Mouse (Mus musculus) spleen, adult 2 months (tissue): ENCODE measurements around the gene Iffo2. TPM values are rescaled to one million over a fixed set of nuclear protein-coding genes. Genes with fewer than 3 reads are reported as not detected.

Experiments used
- DNase-seq, 2 experiments: peaks; one replicate each; pipeline versions ENCODE4 v3.0.0 to v3.0.0-alpha.2; 2012 to 2021; ENCODE audit warnings: low spot score in 2 of 2, low read depth in 1 of 2
- H3K27ac ChIP-seq: fragments of 200-500 bp; 2 replicates; pipeline ENCODE4 v1.5.1; 2012; ENCODE audit warnings: low read length, inconsistent platforms; ENCODE audit not compliant: insufficient read depth
- H3K27me3 ChIP-seq: fragments of 200-500 bp; 2 replicates; pipeline ENCODE4 v1.6.1; 2012; ENCODE audit warnings: mild to moderate bottlenecking, moderate library complexity, low read length, inconsistent platforms; ENCODE audit not compliant: control insufficient read depth, insufficient read depth
- H3K36me3 ChIP-seq: fragments of 200-500 bp; 2 replicates; pipeline ENCODE4 v1.6.1; 2012; ENCODE audit warnings: mild to moderate bottlenecking, low read length, inconsistent platforms; ENCODE audit not compliant: control insufficient read depth, insufficient read depth
- H3K4me1 ChIP-seq: fragments of 200-500 bp; 2 replicates; pipeline ENCODE4 v1.6.1; 2011; ENCODE audit warnings: inconsistent platforms; ENCODE audit not compliant: control insufficient read depth, insufficient read depth, insufficient read length
- H3K4me3 ChIP-seq: fragments of 200-500 bp; 2 replicates; pipeline ENCODE4 v1.5.1; 2011; ENCODE audit warnings: mild to moderate bottlenecking, inconsistent platforms; ENCODE audit not compliant: insufficient read depth, insufficient read length; ENCODE audit errors: extremely low read depth
- CTCF ChIP-seq: fragments of 200-500 bp; IDR thresholded peaks from 2 replicates; pipeline ENCODE4 v1.5.1; 2011; ENCODE audit warnings: mild to moderate bottlenecking, inconsistent platforms; ENCODE audit not compliant: insufficient read depth, insufficient read length, insufficient replicate concordance; ENCODE audit errors: extremely low read depth
- POLR2A ChIP-seq: fragments of 200-500 bp; IDR thresholded peaks from 2 replicates; pipeline ENCODE4 v1.6.1; 2011; ENCODE audit warnings: low read depth, low read length, inconsistent platforms
- WGBS: fragments of 180-500 bp; shearing (Covaris S2); methylation state at CpG from one replicate; pipeline ENCODE4 v1.1.7; 2018; 5-methylcytosine and 5-hydroxymethylcytosine counted together
- polyA plus RNA-seq: library from polyadenylated mRNA; depleted of rRNA; stranded (reverse); fragments of >200 nt; gene quantifications from 2 replicates; pipeline ENCODE4 v1.2.3, GENCODE M21; 2012

The Iffo2 gene
- polyA plus RNA-seq, 1 experiment: 3.5 TPM

DNA sequence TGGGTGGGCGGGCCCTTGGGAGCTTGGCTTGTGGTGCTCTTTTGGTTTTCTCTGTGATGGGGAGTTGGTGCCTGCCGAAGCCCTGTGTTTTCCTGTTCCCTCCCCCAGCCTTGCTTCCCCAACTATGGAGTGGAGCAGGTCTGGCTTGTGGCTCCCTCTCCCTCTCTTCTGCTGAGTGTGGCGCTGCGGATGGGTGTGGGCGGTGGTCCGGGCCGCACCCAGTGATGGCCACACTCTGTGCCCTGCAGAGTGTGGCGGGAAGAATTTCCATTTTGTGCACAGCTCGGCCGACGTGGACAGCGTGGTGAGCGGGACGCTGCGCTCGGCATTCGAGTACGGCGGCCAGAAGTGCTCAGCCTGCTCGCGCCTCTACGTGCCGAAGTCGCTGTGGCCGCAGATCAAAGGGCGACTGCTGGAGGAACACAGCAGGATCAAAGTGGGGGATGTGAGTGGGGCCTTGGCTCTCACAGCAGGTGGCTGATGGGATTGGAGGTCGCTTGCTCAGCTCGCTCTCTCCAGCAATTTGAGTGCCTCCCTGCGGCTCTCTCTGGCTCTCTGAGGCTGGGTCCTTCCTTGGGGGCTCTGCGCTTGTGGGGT lies 111.6 kb downstream of the Iffo2 start:
- WGBS: 60% methylated on average over 30 of the region's 30 CpGs
- Histone ChIP-seq H3K36me3 (peaks cover 2% of the 10 kb centered on the region), H3K27ac (no peak overlapping the region), H3K4me1 (peaks cover 9% of the 10 kb centered on the region; the same call in 1 of the 2 replicates), H3K4me3 (no peak overlapping the region), H3K27me3 (no peaks in the 10 kb centered on the region)
- TF ChIP-seq POLR2A: no peak
- DNase-seq: no peak

DNA sequence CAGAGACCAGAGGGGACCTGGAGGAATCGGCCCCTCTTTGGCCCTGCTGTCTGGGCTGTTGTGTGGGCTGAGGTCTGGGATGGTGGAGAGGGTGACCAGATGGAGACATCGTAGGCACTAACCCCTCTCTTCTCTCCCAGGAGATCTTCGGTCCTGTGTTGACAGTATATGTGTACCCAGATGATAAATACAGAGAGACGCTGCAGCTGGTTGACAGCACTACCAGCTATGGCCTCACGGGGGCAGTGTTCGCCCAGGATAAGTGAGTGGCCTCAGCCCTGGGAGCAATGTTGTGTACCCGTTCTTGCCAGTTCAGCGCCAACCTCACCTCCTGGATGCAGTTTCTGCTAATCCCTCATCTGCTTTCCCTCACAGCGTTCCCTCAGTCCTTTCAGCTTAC lies 113.6 kb downstream of the Iffo2 start:
- Histone ChIP-seq H3K27ac (no peak overlapping the region), H3K27me3 (no peaks in the 10 kb centered on the region), H3K36me3 (peaks cover 10% of the 10 kb centered on the region), H3K4me1 (peaks cover 9% of the 10 kb centered on the region; the same call in 1 of the 2 replicates), H3K4me3 (no peak overlapping the region)
- TF ChIP-seq POLR2A (no peak), CTCF (peak; percentile 86; the same call in 1 of the 2 replicates)
- 14% methylated on average over 9 of the region's 9 CpGs for WGBS
- peak in 1 of 2 experiments; percentile 64 for DNase-seq

- TF ChIP-seq POLR2A (no peak), CTCF (no peak)
- H3K4me3 ChIP-seq: no peak overlapping the region
- no peaks in the 10 kb centered on the region for H3K27me3 ChIP-seq
- H3K36me3 ChIP-seq: peaks cover 10% of the 10 kb centered on the region
- 91% methylated on average over 7 of the region's 7 CpGs for WGBS
- DNase-seq: no peak
- no peaks in the 10 kb centered on the region for H3K4me1 ChIP-seq
- H3K27ac ChIP-seq: no peak overlapping the region
Observed at GRCm38 (mm10) chr4:139646916-139647315, 116.6 kb downstream of the Iffo2 start.

DNA sequence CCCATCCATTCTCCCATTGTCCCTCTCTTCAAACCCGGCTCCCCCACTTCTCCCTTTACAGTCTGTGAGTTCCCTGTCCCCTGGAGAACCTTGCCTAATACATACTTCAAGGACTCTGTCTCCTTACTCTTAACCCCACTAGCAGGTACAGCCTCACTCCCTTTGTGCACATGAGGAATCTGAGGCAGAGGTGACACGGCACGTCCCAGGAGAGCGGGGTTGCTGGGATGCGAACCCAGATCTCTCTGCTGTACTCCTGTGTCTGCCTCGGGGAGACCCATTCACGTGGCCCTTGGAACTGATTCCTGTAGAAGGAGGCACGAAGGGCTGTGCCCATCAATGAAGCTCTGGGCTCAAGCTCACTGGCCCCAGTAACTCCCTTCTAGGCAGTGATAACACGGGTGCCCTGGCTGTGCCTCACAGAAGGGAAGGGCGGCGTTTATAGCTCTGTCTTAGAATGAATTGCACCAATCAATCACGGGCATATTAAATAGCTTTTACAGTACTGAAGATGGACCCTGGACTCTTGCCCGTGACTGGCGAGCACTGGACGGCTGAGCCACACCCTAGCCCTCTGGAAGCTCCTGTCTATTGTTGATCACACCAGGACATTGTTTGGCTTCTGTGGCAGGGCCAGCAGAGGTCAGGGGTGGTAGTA lies 119.9 kb downstream of the Iffo2 start:
- no peak overlapping the region for H3K27ac ChIP-seq
- no peaks in the 10 kb centered on the region for H3K4me1 ChIP-seq
- WGBS: 80% methylated on average over 15 of the region's 15 CpGs
- peaks cover 7% of the 10 kb centered on the region for H3K36me3 ChIP-seq
- TF ChIP-seq CTCF: no peak
- no peak for TF ChIP-seq POLR2A
- no peak overlapping the region for H3K4me3 ChIP-seq
- DNase-seq: no peak
- H3K27me3 ChIP-seq: no peaks in the 10 kb centered on the region

DNA sequence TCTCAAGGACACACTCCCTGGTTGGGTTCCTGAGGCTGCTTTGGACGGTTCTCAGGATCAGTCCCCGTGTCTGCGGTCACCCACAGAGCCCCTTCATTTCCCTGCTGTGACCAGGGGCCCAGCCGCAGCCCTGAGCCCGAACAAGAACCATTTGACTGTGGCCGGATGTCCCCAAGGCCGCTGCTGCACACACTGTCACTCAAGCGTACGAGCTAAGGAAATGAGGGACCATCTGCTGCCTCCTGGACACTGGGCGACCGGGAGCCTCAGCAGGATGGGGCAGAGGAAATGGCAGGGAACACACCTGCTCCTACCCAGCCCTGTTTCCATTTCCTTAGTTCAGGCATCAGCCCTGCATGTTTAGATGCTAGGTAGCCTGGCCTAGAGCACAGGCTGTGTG lies 120.6 kb downstream of the Iffo2 start:
- no peaks in the 10 kb centered on the region for H3K27me3 ChIP-seq
- DNase-seq: no peak
- H3K36me3 ChIP-seq: peaks cover 7% of the 10 kb centered on the region
- TF ChIP-seq POLR2A: no peak
- TF ChIP-seq CTCF: no peak
- H3K27ac ChIP-seq: no peak overlapping the region
- H3K4me3 ChIP-seq: no peak overlapping the region
- whole genome bisulfite sequencing: 45% methylated on average over 11 of the region's 11 CpGs
- H3K4me1 ChIP-seq: no peaks in the 10 kb centered on the region

GRCm38 (mm10) chr4:139653238-139653637 lies 122.9 kb downstream of the Iffo2 start, which contains the start of gene Tas1r2:
Tas1r2 (plus strand) TSS chr4:139653538.
- H3K27me3 ChIP-seq: no peaks in the 10 kb centered on the region
- TF ChIP-seq CTCF: no peak
- no peak for TF ChIP-seq POLR2A
- no peak for DNase-seq

GRCm38 (mm10) chr4:139661897-139662296 lies 131.5 kb downstream of the Iffo2 start:
- H3K27ac ChIP-seq: no peak overlapping the region
- H3K36me3 ChIP-seq: no peaks in the 10 kb centered on the region
- no peaks in the 10 kb centered on the region for H3K4me1 ChIP-seq
- H3K27me3 ChIP-seq: no peaks in the 10 kb centered on the region
- no peak overlapping the region for H3K4me3 ChIP-seq
- WGBS: 89% methylated on average over 14 of the region's 14 CpGs
- DNase-seq: no peak
- TF ChIP-seq POLR2A (no peak), CTCF (no peak)

More at GRCm38 (mm10) chr4:139653238-139653637, 122.9 kb downstream of the Iffo2 start, which contains the start of gene Tas1r2:
- WGBS: 85% methylated on average over 8 of the region's 8 CpGs
- no peak within 1 kb of the TSS for H3K4me3 ChIP-seq
- H3K36me3 ChIP-seq: peaks cover 5% of the 10 kb centered on the region
- H3K4me1 ChIP-seq: no peaks in the 10 kb centered on the region
- no peak within 1 kb of the TSS for H3K27ac ChIP-seq
